Mouse (Mus musculus): ENCODE measurements around the gene Tmem132d. TPM values are rescaled to one million over a fixed set of nuclear protein-coding genes. Genes with fewer than 3 reads are reported as not detected.

Gene Tmem132d
- polyA plus RNA-seq, 1 experiment from 2014 or later: 0.16 TPM

DNA sequence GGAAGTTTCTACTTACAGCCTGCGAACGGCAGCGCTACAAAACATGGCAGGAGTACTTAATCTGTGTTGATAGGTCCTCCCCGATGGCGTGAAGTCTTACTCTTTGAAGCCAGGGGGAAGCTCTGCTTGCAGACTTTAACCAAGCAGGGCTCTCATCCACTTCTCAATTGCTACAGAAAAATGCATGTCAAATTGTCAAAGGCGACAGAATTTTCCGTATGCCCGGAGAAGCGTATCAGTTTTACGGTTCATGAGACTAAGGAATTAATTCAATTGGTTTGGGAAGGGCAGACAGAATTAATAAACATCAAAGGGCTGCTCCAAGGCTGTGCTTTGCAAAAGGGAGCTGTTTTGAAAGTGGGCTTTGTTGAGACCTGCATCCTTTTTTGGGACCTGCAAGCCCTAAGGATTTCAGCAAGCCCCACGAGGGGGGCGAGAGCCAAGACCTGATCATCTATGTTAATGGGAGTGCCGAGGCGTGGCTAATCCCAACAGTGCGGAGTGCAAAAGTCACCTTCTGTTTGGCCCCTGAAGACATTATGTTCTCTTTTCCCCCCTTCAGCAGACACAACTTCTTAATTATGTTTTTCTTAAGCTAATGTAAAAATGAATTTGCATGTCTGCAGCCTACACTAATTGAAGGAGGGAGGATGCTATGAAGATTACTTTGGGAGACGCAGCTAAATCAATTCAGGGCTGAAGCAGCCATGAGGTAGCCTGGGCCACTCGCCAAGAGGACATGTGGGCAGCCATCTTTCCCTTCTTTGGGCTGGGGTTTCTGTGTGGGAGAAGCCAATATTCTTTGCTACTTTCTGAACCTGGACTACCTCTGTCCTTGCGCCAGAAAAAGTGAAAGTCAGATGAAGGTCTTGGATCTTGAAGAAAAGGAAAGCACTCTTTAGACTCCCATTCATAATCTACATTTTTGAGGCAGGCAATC lies 547.0 kb downstream of the Tmem132d start:
- no peak overlapping the region for H3K4me3 ChIP-seq (ENCODE audit: low read length)
- no peaks in the 10 kb centered on the region for H3K36me3 ChIP-seq (ENCODE audit: control insufficient read depth, insufficient read depth)
- no peak overlapping the region for H3K4me2 ChIP-seq (ENCODE audit: low read depth, low read length)
- H3K4me1 ChIP-seq (ENCODE audit: control insufficient read depth, insufficient read depth, low read length): no peaks in the 10 kb centered on the region
- H3K9me3 ChIP-seq (replicated peaks; ENCODE audit: control insufficient read depth, low read length): peaks cover 21% of the 10 kb centered on the region
- H3K27me3 ChIP-seq (ENCODE audit: control insufficient read depth, insufficient read depth, low read length): no peaks in the 10 kb centered on the region
- ATAC-seq (replicated peaks; ENCODE audit: extremely low read depth, insufficient read depth, low FRiP score): no peak
- no peak overlapping the region for H3K9ac ChIP-seq (ENCODE audit: low read length)
- no peak overlapping the region for H3K27ac ChIP-seq (ENCODE audit: low read length)
- 85% methylated on average over 18 of the region's 18 CpGs for whole genome bisulfite sequencing

DNA sequence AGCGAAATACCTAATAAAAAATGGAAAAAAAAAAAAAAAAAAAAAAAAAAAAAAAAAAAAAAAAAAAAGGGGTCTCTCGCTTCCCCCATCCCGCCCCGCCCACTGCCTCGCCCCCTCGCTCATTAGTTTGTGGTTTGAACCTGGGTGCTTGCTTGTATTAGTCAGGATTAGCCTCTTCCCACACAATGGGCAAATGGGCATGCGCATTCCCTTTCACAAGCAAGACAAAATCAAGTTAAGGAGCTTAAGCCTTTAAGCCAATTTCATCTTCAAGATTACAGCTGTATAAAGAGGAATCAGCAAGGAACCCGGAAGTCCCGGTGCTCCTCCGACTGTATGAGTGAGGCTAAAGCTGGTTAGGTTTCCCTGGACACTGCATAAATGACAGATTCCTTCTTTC lies 549.9 kb downstream of the Tmem132d start:
- WGBS: 60% methylated on average over 10 of the region's 10 CpGs
- Histone ChIP-seq H3K4me1 (ENCODE audit: control insufficient read depth, insufficient read depth, low read length) (no peaks in the 10 kb centered on the region), H3K36me3 (ENCODE audit: control insufficient read depth, insufficient read depth) (no peaks in the 10 kb centered on the region), H3K9ac (ENCODE audit: low read length) (no peak overlapping the region), H3K9me3 (replicated peaks; ENCODE audit: control insufficient read depth, low read length) (peaks cover 12% of the 10 kb centered on the region), H3K27ac (ENCODE audit: low read length) (no peak overlapping the region), H3K4me3 (ENCODE audit: low read length) (no peak overlapping the region), H3K4me2 (ENCODE audit: low read depth, low read length) (no peak overlapping the region), H3K27me3 (ENCODE audit: control insufficient read depth, insufficient read depth, low read length) (no peaks in the 10 kb centered on the region)
- ATAC-seq (replicated peaks; ENCODE audit: extremely low read depth, insufficient read depth, low FRiP score): no peak

DNA sequence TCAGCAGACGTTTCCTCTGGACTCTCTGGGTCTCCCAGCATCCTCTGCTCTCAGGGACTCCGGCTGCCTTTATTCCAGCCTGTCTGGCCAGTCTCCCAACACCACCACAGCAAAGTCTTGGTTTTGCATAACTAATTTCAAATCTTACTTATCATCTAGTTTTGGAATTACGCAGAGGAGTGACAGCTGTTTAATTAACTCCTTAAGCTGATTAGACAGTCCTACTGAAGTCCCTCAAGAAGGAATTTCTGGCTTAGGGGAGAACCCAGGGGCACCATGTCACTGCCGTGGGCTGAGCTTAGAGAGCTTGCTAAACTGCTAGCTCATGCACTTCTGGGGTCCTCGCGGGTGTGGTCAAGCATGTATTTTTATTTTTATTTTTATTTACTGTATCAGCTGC lies 558.4 kb downstream of the Tmem132d start:
- Histone ChIP-seq H3K4me3 (ENCODE audit: low read length) (no peak overlapping the region), H3K27me3 (ENCODE audit: control insufficient read depth, insufficient read depth, low read length) (no peaks in the 10 kb centered on the region), H3K4me1 (ENCODE audit: control insufficient read depth, insufficient read depth, low read length) (no peaks in the 10 kb centered on the region), H3K9ac (ENCODE audit: low read length) (no peak overlapping the region), H3K4me2 (ENCODE audit: low read depth, low read length) (no peak overlapping the region), H3K36me3 (ENCODE audit: control insufficient read depth, insufficient read depth) (no peaks in the 10 kb centered on the region), H3K9me3 (replicated peaks; ENCODE audit: control insufficient read depth, low read length) (peaks cover 8% of the 10 kb centered on the region; the same call in 1 of the 2 replicates), H3K27ac (ENCODE audit: low read length) (no peak overlapping the region)
- WGBS: 71% methylated on average over 6 of the region's 6 CpGs
- no peak for ATAC-seq (replicated peaks; ENCODE audit: extremely low read depth, insufficient read depth, low FRiP score)

DNA sequence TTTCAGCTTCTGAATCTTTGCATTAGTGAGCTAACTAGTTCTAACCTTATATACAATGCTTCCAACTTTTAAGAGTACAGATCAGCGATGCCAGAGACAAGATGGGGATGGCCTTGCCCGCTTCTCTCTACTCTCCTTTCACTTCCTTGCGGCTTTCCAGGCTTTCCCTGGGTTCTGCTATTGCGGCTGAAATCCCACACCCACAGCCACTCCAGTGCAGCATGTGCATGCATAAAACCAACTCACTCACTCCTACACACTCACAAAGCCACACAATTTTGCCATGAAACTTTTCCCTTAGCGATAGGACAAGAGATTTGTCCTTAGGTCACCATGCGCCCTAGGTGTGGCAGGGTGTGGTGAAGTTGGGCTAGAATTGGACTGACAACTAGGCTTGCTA lies 567.7 kb downstream of the Tmem132d start:
- Histone ChIP-seq H3K4me1 (ENCODE audit: control insufficient read depth, insufficient read depth, low read length) (no peaks in the 10 kb centered on the region), H3K4me3 (ENCODE audit: low read length) (no peak overlapping the region), H3K27ac (ENCODE audit: low read length) (no peak overlapping the region), H3K36me3 (ENCODE audit: control insufficient read depth, insufficient read depth) (no peaks in the 10 kb centered on the region), H3K9me3 (replicated peaks; ENCODE audit: control insufficient read depth, low read length) (0 out of 2 replicates have a peak, but pooled peaks cover under 1% of the 10 kb centered on the region), H3K4me2 (ENCODE audit: low read depth, low read length) (no peak overlapping the region), H3K9ac (ENCODE audit: low read length) (no peak overlapping the region), H3K27me3 (ENCODE audit: control insufficient read depth, insufficient read depth, low read length) (no peaks in the 10 kb centered on the region)
- WGBS: 79% methylated on average over 6 of the region's 6 CpGs
- ATAC-seq (replicated peaks; ENCODE audit: extremely low read depth, insufficient read depth, low FRiP score): no peak

DNA sequence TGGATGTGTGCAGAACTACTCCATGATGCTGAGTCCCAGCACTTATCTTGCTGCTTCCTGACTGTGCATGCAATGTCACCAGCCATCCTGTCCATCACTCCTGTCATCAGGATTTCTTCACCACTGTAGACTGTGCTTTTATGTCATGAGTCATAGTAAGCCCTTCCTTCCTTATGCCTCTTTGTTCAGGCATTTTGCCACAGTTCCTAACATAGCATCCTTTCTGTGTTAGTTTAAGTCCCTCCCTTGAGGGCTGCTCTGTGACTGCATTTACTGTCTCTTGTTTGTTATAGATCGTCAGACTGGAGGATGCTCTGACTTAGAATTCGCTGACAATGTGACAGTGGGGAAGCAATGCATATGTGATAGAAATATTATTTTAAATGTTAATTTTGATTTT lies 573.2 kb downstream of the Tmem132d start:
- no peak overlapping the region for H3K4me2 ChIP-seq (ENCODE audit: low read depth, low read length)
- no peaks in the 10 kb centered on the region for H3K36me3 ChIP-seq (ENCODE audit: control insufficient read depth, insufficient read depth)
- WGBS: 67% methylated on average over 2 of the region's 2 CpGs
- H3K4me3 ChIP-seq (ENCODE audit: low read length): no peak overlapping the region
- H3K9ac ChIP-seq (ENCODE audit: low read length): no peak overlapping the region
- no peaks in the 10 kb centered on the region for H3K4me1 ChIP-seq (ENCODE audit: control insufficient read depth, insufficient read depth, low read length)
- H3K27me3 ChIP-seq (ENCODE audit: control insufficient read depth, insufficient read depth, low read length): no peaks in the 10 kb centered on the region
- no peaks in the 10 kb centered on the region for H3K9me3 ChIP-seq (replicated peaks; ENCODE audit: control insufficient read depth, low read length)
- H3K27ac ChIP-seq (ENCODE audit: low read length): no peak overlapping the region
- ATAC-seq (replicated peaks; ENCODE audit: extremely low read depth, insufficient read depth, low FRiP score): no peak

DNA sequence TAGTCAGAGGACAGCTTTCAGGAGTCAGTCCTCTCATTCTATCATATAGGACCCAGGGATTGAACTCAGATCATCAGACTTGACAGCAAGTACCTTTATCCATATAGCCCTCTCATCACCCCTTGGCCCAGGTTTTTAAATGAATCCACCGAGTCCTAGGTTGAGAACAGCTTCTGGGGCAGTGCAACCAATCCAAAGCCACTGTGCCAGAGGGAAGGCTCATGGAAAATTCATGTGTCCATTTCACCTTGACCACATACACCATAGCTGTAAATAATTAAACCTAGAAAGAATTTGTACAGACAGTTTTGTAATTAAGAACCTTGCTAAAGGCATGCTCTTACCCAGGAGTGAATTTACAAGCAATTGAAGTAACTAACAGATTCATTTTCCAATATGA lies 580.6 kb downstream of the Tmem132d start:
- H3K9me3 ChIP-seq (replicated peaks; ENCODE audit: control insufficient read depth, low read length): peaks cover 10% of the 10 kb centered on the region; the same call in 1 of the 2 replicates
- H3K4me1 ChIP-seq (ENCODE audit: control insufficient read depth, insufficient read depth, low read length): no peaks in the 10 kb centered on the region
- H3K4me2 ChIP-seq (ENCODE audit: low read depth, low read length): no peak overlapping the region
- H3K9ac ChIP-seq (ENCODE audit: low read length): no peak overlapping the region
- H3K36me3 ChIP-seq (ENCODE audit: control insufficient read depth, insufficient read depth): no peaks in the 10 kb centered on the region
- H3K27me3 ChIP-seq (ENCODE audit: control insufficient read depth, insufficient read depth, low read length): no peaks in the 10 kb centered on the region
- H3K27ac ChIP-seq (ENCODE audit: low read length): no peak overlapping the region
- WGBS: 58% methylated on average over 1 of the region's 1 CpGs
- no peak for ATAC-seq (replicated peaks; ENCODE audit: extremely low read depth, insufficient read depth, low FRiP score)
- H3K4me3 ChIP-seq (ENCODE audit: low read length): no peak overlapping the region

DNA sequence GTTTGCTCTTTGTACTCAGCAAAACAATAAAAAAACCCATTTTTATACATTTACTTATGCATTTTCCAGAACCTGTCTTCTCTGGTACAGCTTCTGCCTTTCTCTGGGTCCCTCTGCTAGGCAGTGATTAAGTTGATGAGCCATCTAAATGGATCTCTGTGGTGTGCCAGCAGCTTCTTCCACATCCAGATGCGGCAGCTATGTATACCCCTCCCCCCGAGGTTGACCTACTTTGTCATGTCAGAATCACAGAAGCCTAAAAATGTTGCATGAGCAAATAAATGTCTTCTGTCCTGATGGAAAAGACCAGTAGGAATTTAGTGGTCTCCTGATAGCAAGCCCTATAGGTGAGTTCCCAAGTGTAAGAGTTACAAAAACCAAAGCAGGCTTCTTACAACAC lies 601.1 kb downstream of the Tmem132d start:
- Histone ChIP-seq H3K4me2 (ENCODE audit: low read depth, low read length) (no peak overlapping the region), H3K27ac (ENCODE audit: low read length) (no peak overlapping the region), H3K9ac (ENCODE audit: low read length) (no peak overlapping the region), H3K4me1 (ENCODE audit: control insufficient read depth, insufficient read depth, low read length) (no peaks in the 10 kb centered on the region), H3K4me3 (ENCODE audit: low read length) (no peak overlapping the region), H3K36me3 (ENCODE audit: control insufficient read depth, insufficient read depth) (no peaks in the 10 kb centered on the region), H3K9me3 (replicated peaks; ENCODE audit: control insufficient read depth, low read length) (peaks cover 5% of the 10 kb centered on the region; the same call in 1 of the 2 replicates), H3K27me3 (ENCODE audit: control insufficient read depth, insufficient read depth, low read length) (no peaks in the 10 kb centered on the region)
- WGBS: 87% methylated on average over 2 of the region's 2 CpGs
- no peak for ATAC-seq (replicated peaks; ENCODE audit: extremely low read depth, insufficient read depth, low FRiP score)

DNA sequence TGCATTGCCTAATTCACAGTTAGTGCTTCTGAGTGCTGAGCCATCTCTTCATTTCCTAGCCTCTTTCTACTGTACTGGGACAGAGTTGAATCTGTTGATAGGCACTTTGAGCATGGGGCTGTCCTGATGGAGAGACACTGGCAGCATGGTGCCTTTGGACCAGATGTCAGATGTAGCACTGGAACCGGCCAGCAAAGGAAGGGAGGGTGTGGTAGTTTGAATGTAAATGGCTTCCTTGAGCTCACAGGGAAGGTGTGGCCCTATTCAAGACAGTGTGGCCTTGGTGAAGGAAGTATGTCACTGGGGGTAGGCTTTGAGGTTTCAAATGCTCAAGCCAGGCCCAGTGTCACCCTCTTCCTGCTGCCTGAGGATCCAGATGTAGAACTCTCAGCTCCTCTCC lies 602.0 kb downstream of the Tmem132d start:
- H3K4me2 ChIP-seq (ENCODE audit: low read depth, low read length): no peak overlapping the region
- H3K36me3 ChIP-seq (ENCODE audit: control insufficient read depth, insufficient read depth): no peaks in the 10 kb centered on the region
- peaks cover 5% of the 10 kb centered on the region; the same call in 1 of the 2 replicates for H3K9me3 ChIP-seq (replicated peaks; ENCODE audit: control insufficient read depth, low read length)
- no peak overlapping the region for H3K9ac ChIP-seq (ENCODE audit: low read length)
- 42% methylated on average over 1 of the region's 1 CpGs for WGBS
- no peak overlapping the region for H3K4me3 ChIP-seq (ENCODE audit: low read length)
- ATAC-seq (replicated peaks; ENCODE audit: extremely low read depth, insufficient read depth, low FRiP score): no peak
- H3K27me3 ChIP-seq (ENCODE audit: control insufficient read depth, insufficient read depth, low read length): no peaks in the 10 kb centered on the region
- no peaks in the 10 kb centered on the region for H3K4me1 ChIP-seq (ENCODE audit: control insufficient read depth, insufficient read depth, low read length)
- no peak overlapping the region for H3K27ac ChIP-seq (ENCODE audit: low read length)

DNA sequence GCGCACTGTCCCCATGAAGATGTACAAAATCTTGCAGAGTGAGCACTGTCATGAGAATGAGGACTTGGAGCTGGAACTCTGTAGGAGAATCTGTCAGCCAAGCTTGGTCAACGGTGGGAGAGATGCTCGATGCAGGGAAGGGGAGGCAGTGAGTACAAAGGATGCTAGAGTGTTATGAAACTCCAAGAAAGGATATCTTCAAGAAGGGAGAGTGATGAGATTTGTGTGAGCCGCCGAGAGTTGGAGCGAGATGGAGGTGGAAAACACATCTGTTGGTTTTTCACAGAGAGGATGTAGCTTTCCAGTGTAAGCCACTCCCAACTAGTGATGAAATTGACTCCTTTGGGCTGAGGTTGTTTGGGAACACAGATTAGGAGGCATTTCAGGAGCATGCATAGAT lies 604.1 kb downstream of the Tmem132d start:
- Histone ChIP-seq H3K9ac (ENCODE audit: low read length) (no peak overlapping the region), H3K9me3 (replicated peaks; ENCODE audit: control insufficient read depth, low read length) (peaks cover 8% of the 10 kb centered on the region; the same call in 1 of the 2 replicates), H3K36me3 (ENCODE audit: control insufficient read depth, insufficient read depth) (no peaks in the 10 kb centered on the region), H3K4me3 (ENCODE audit: low read length) (no peak overlapping the region), H3K4me1 (ENCODE audit: control insufficient read depth, insufficient read depth, low read length) (no peaks in the 10 kb centered on the region), H3K27me3 (ENCODE audit: control insufficient read depth, insufficient read depth, low read length) (no peaks in the 10 kb centered on the region), H3K27ac (ENCODE audit: low read length) (no peak overlapping the region), H3K4me2 (ENCODE audit: low read depth, low read length) (no peak overlapping the region)
- 76% methylated on average over 6 of the region's 6 CpGs for WGBS
- no peak for ATAC-seq (replicated peaks; ENCODE audit: extremely low read depth, insufficient read depth, low FRiP score)

Measured in heart, embryonic 16.5 days (tissue).